Mouse (Mus musculus) heart, embryonic 16.5 days (tissue): Measurements from ENCODE around the gene 3110082I17Rik. TPM values are rescaled to one million over a fixed set of nuclear protein-coding genes. Genes with fewer than 3 reads are reported as not detected.

Experiments
- ATAC-seq: fragments of 200-750 bp; cut with Nextera tagmentation; replicated peaks from 2 replicates; pipeline ENCODE4 v1.8.0; 2017; ENCODE audit warnings: moderate number of reproducible peaks; ENCODE audit not compliant: insufficient read depth, low FRiP score; ENCODE audit errors: extremely low read depth
- H3K27ac ChIP-seq: fragments of 300-500 bp; sonication (generic); 2 replicates; pipeline ENCODE4 v1.5.1; 2014; ENCODE audit warnings: mild to moderate bottlenecking, low read length, control low read depth, moderate library complexity
- H3K27me3 ChIP-seq: fragments of 300-500 bp; sonication (generic); 2 replicates; pipeline ENCODE4 v1.6.1; 2014; ENCODE audit warnings: low read length, mixed read lengths; ENCODE audit not compliant: control insufficient read depth, insufficient read depth
- H3K36me3 ChIP-seq: fragments of 300-500 bp; sonication (generic); 2 replicates; pipeline ENCODE4 v1.6.1; 2014; ENCODE audit not compliant: control insufficient read depth, insufficient read depth
- H3K4me1 ChIP-seq: fragments of 300-500 bp; sonication (generic); 2 replicates; pipeline ENCODE4 v1.6.1; 2014; ENCODE audit warnings: low read length, mixed read lengths; ENCODE audit not compliant: control insufficient read depth, insufficient read depth
- H3K4me2 ChIP-seq: fragments of 300-500 bp; sonication (generic); 2 replicates; pipeline ENCODE4 v1.6.1; 2014; ENCODE audit warnings: low read depth, mild to moderate bottlenecking, control low read depth, low read length
- H3K4me3 ChIP-seq: fragments of 300-500 bp; sonication (generic); 2 replicates; pipeline ENCODE4 v1.5.1; 2014; ENCODE audit warnings: mild to moderate bottlenecking, control low read depth, low read length
- H3K9ac ChIP-seq: fragments of 300-500 bp; sonication (generic); 2 replicates; pipeline ENCODE4 v1.6.1; 2014; ENCODE audit warnings: low read length, control low read depth
- H3K9me3 ChIP-seq: fragments of 300-500 bp; sonication (generic); replicated peaks from 2 replicates; pipeline ENCODE4 v1.6.1; 2016; ENCODE audit warnings: low read length; ENCODE audit not compliant: control insufficient read depth
- WGBS: fragments of 180-500 bp; shearing (Covaris S2); extraction: QIAGEN DNeasy Blood & Tissue Kit; methylation state at CpG from one replicate; pipeline ENCODE4 v1.1.7; 2014; 5-methylcytosine and 5-hydroxymethylcytosine counted together
- polyA plus RNA-seq: library from polyadenylated mRNA; unstranded; fragments of >200 nt; fragmentation: Nextera tagmentation; extraction: Ambion mirVana; gene quantifications from 2 replicates; pipeline ENCODE4 v1.2.1, GENCODE M21; 2015

Gene 3110082I17Rik
- polyA plus RNA-seq, 1 experiment from 2014 or later = 17.2 TPM

DNA sequence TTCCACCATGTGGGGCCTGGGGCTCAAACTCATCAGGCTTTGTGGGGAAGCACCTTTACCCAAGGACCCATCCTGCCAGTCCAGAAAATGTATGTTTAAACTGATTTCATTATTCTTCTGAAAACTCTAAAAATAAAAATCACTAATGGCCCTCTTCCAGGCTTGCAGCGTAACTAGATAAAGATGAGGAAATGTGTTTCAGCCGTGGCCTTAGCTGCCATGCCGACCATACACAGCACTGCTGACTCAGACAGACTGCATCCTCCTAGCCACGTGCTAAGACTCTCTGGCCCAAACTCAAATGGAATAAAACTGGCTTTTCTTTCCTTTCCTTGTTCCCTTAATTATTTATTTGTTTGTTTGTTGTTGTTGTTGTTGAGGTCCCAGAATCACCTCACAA lies 4.5 kb upstream of the 3110082I17Rik start:
- Histone ChIP-seq H3K4me1 (peaks cover 5% of the 10 kb centered on the region), H3K27me3 (no peaks in the 10 kb centered on the region), H3K9ac (no peak overlapping the region), H3K9me3 (no peaks in the 10 kb centered on the region), H3K36me3 (no peaks in the 10 kb centered on the region), H3K4me2 (no peak overlapping the region), H3K27ac (no peak overlapping the region), H3K4me3 (no peak overlapping the region)
- WGBS = 37% methylated on average over 4 of the region's 4 CpGs
- no peak for ATAC-seq

DNA sequence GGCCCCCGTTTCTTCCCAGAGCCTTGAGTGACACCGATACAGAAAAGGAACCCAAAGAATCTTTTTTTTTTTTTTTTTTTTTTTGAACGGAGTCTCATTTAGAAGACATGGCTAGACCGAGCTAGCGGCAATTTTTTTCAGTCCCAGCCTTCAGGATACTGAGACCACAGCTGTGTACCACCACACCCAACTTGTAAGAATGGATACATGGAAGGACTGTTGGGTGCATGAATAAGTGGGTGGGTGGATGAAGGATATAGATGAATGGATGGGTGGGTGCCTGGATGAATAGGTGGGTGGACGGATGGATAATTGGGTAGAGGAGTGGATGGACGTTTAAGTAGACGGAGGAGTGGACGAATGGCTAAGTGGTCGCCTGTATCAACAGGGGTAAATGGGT lies 389 bp downstream of the 3110082I17Rik start:
- H3K36me3 ChIP-seq = no peaks in the 10 kb centered on the region
- H3K9ac ChIP-seq = peak overlapping the region; percentile 74
- peaks cover 10% of the 10 kb centered on the region for H3K4me1 ChIP-seq
- peak overlapping the region; percentile 84 for H3K4me2 ChIP-seq
- H3K27me3 ChIP-seq = no peaks in the 10 kb centered on the region
- 7% methylated on average over 10 of the region's 10 CpGs for WGBS
- no peaks in the 10 kb centered on the region for H3K9me3 ChIP-seq
- H3K4me3 ChIP-seq = peak overlapping the region; percentile 69
- ATAC-seq = no peak
- no peak overlapping the region for H3K27ac ChIP-seq

DNA sequence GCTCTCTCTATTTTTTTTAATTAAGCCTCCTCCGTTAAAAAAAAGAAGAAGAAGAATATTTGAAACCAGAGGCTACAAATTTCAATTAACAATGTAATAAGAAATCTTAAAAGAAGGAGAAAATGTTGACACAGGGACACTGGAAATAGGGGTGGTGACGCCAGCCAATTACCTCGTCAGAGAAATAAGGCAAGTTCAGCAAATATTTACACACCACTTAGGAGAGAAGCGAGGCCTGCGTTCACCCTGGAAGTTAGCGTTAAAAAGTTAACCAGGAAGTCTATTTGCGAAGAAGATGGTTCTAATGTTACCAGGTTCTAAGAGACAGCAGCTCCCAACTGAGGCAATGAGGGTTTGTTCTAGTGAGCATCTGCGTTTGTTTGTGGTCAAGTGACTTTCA lies 3.1 kb downstream of the 3110082I17Rik start:
- Histone ChIP-seq H3K36me3 (peaks cover 2% of the 10 kb centered on the region; the same call in 1 of the 2 replicates), H3K27me3 (no peaks in the 10 kb centered on the region), H3K9me3 (no peaks in the 10 kb centered on the region), H3K4me3 (no peak overlapping the region), H3K4me2 (no peak overlapping the region), H3K9ac (no peak overlapping the region), H3K4me1 (peaks cover 10% of the 10 kb centered on the region), H3K27ac (no peak overlapping the region)
- 79% methylated on average over 8 of the region's 8 CpGs for WGBS
- no peak for ATAC-seq

DNA sequence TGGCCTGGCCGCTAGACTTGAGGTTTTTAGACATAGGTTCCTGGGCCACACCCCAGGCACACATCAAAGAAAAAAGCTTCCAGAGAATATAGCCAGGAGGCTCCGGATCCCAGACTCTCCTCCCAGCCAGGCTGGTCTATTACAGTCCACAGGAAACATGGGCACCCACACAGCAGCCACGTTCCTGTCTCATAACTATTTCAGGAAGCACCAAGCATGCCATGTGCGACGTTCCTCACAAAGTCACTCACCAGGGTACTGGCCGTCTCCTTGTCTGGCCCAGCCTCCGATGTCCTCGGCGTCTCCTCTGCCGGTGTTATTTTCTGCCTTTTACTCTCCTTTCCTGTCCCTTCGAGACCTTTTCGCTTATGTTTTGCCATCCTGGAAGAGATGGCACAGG lies 5.2 kb downstream of the 3110082I17Rik start:
- Histone ChIP-seq H3K4me1 (peaks cover 7% of the 10 kb centered on the region), H3K27me3 (no peaks in the 10 kb centered on the region), H3K9ac (no peak overlapping the region), H3K4me2 (no peak overlapping the region), H3K9me3 (no peaks in the 10 kb centered on the region), H3K4me3 (no peak overlapping the region), H3K27ac (no peak overlapping the region), H3K36me3 (peaks cover 2% of the 10 kb centered on the region; the same call in 1 of the 2 replicates)
- ATAC-seq = no peak
- 84% methylated on average over 12 of the region's 12 CpGs for WGBS

DNA sequence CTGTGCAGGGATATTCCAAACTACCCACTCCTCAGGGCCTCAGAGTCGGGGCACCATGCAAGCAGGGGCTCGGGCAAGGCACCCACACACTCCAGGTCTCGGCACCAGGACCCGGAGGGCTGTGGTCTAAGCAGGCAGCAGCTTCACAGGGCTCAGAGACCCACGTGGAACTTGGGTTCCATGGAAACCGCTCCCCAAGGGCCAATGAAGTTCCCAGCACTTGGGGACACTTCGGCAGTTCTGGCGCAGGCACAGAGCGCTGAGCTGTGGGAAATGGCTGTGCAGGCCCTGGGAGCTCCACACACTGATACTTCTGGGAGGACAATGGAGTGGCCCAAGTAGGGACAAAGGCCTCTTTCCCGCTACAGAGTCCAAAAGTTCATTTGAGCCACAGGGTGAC lies 7.3 kb downstream of the 3110082I17Rik start:
- 87% methylated on average over 10 of the region's 10 CpGs for WGBS
- no peak overlapping the region for H3K4me2 ChIP-seq
- ATAC-seq = no peak

DNA sequence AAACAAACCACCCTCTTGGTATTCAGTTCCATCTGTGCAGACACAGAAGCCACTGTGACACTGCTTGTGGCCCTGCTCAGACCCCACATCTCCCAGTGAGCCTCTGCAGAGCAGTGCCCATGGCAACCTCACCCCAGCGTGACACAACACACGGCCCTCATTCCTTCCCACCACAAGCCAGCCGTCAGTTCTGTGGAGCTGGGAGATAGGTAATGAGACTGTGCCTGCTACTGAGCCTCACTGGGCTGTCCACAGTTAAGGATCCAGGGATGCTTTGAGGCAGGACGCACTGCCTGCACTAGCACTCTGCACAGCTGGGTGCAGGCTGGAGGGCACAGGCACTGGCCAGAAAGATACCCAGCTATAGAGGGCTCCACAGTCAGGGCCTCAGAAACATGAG lies 10.4 kb downstream of the 3110082I17Rik start:
- Histone ChIP-seq H3K9ac (no peak overlapping the region), H3K9me3 (no peaks in the 10 kb centered on the region), H3K27me3 (no peaks in the 10 kb centered on the region), H3K36me3 (peaks cover 2% of the 10 kb centered on the region; the same call in 1 of the 2 replicates), H3K4me2 (no peak overlapping the region), H3K4me1 (peaks cover 8% of the 10 kb centered on the region), H3K27ac (no peak overlapping the region), H3K4me3 (no peak overlapping the region)
- 33% methylated on average over 4 of the region's 4 CpGs for WGBS
- ATAC-seq = no peak

More for the DNA sequence above, 7.3 kb downstream of the 3110082I17Rik start:
- Histone ChIP-seq H3K27ac (no peak overlapping the region), H3K27me3 (no peaks in the 10 kb centered on the region), H3K9me3 (no peaks in the 10 kb centered on the region), H3K36me3 (peaks cover 2% of the 10 kb centered on the region; the same call in 1 of the 2 replicates), H3K4me3 (no peak overlapping the region), H3K9ac (no peak overlapping the region), H3K4me1 (peaks cover 8% of the 10 kb centered on the region)

DNA sequence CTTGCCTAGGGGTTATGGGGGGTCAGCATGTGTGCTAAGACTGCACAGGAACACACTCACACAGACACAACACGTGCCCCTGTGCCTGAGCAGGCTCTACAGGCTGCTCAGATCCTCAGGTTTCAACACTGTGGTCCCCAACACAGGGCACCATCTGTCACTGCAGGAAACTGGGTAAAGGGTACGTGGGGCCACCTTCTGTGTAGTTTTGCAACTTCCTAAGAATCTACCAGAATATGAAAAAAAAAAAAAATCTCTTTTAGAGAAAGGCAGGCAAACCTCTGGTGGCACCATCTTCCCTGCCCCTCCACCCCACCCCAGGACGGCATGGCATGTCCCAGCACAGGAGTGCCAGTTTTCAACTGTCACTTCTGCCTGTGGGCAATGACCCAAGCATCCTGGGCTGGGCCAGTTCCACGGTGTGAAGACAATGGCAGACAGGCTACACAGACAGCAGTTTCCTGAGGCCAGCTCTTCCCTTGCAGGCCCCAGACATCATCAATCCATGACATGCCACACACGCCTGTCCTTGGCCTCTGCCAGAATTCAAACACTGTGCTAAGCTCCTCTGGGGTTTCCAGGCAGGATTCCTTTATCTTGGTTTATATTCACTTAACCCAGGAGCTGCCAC lies 11.1 kb downstream of the 3110082I17Rik start:
- peak; percentile 43 for ATAC-seq
- Histone ChIP-seq H3K36me3 (peaks cover 2% of the 10 kb centered on the region; the same call in 1 of the 2 replicates), H3K4me2 (no peak overlapping the region), H3K9me3 (no peaks in the 10 kb centered on the region), H3K4me1 (peaks cover 8% of the 10 kb centered on the region), H3K27me3 (no peaks in the 10 kb centered on the region), H3K4me3 (no peak overlapping the region), H3K9ac (no peak overlapping the region), H3K27ac (no peak overlapping the region; the same call in 1 of the 2 replicates)
- 35% methylated on average over 5 of the region's 5 CpGs for WGBS

DNA sequence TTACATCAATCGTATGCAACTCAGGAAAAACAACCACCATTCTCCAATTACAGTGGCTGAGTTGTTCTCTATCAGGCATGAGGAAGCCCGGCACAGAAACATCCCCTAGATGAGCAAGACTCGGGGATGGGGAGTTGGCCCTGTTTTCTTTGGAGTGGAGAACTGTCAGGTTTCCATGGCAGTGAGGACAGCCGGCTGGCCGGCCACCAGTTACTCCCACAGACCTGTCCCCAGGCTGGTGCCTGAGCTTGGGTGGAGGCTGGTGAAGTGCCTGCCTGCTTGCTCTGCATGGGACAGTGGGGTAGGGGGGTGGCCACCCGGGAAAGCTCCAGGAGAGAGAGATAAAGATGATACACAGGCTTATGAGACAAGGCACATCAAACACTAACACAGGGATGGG lies 12.3 kb downstream of the 3110082I17Rik start:
- 55% methylated on average over 6 of the region's 6 CpGs for WGBS
- Histone ChIP-seq H3K9ac (no peak overlapping the region), H3K27ac (no peak overlapping the region), H3K4me3 (no peak overlapping the region), H3K36me3 (no peaks in the 10 kb centered on the region), H3K4me1 (peaks cover 8% of the 10 kb centered on the region), H3K27me3 (no peaks in the 10 kb centered on the region), H3K4me2 (no peak overlapping the region), H3K9me3 (no peaks in the 10 kb centered on the region)
- ATAC-seq = no peak

DNA sequence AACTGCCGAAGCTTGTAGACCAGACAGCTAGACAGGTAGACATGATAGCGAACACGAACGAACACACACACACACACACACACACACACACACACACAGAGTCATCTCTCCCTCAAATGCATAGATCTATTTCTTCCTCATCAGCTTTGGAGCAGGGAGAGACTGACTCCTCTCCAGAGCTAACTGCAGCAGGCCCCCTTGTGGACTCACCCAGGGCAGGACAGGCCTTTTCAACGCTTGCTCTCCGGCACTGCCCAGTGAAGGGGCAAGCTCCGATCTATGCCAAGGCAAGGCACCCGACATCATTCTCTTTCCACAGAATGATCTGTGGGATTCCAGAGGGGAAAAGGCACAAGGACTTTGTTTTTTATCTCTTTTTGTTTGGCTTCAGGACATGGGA lies 15.1 kb downstream of the 3110082I17Rik start:
- Histone ChIP-seq H3K36me3 (no peaks in the 10 kb centered on the region), H3K9ac (no peak overlapping the region), H3K4me1 (peaks cover 8% of the 10 kb centered on the region), H3K4me3 (no peak overlapping the region), H3K27ac (no peak overlapping the region), H3K4me2 (no peak overlapping the region), H3K27me3 (no peaks in the 10 kb centered on the region), H3K9me3 (no peaks in the 10 kb centered on the region)
- no peak for ATAC-seq
- WGBS = 82% methylated on average over 8 of the region's 8 CpGs
